Mouse (Mus musculus) heart, embryonic 16.5 days (tissue): ENCODE measurements at regions not wholly inside any gene's neighbourhood (a gene's known extent, or its start where the extent isn't known, plus 50 kb on each side); places are given as distances from the start of the nearest gene placed in this dataset.

Experiments
- ATAC-seq: fragments of 200-750 bp; cut with Nextera tagmentation; replicated peaks from 2 replicates; pipeline ENCODE4 v1.8.0; 2017; ENCODE audit warnings: moderate number of reproducible peaks; ENCODE audit not compliant: insufficient read depth, low FRiP score; ENCODE audit errors: extremely low read depth
- H3K27ac ChIP-seq: fragments of 300-500 bp; sonication (generic); 2 replicates; pipeline ENCODE4 v1.5.1; 2014; ENCODE audit warnings: mild to moderate bottlenecking, low read length, control low read depth, moderate library complexity
- H3K27me3 ChIP-seq: fragments of 300-500 bp; sonication (generic); 2 replicates; pipeline ENCODE4 v1.6.1; 2014; ENCODE audit warnings: low read length, mixed read lengths; ENCODE audit not compliant: control insufficient read depth, insufficient read depth
- H3K36me3 ChIP-seq: fragments of 300-500 bp; sonication (generic); 2 replicates; pipeline ENCODE4 v1.6.1; 2014; ENCODE audit not compliant: control insufficient read depth, insufficient read depth
- H3K4me1 ChIP-seq: fragments of 300-500 bp; sonication (generic); 2 replicates; pipeline ENCODE4 v1.6.1; 2014; ENCODE audit warnings: low read length, mixed read lengths; ENCODE audit not compliant: control insufficient read depth, insufficient read depth
- H3K4me2 ChIP-seq: fragments of 300-500 bp; sonication (generic); 2 replicates; pipeline ENCODE4 v1.6.1; 2014; ENCODE audit warnings: low read depth, mild to moderate bottlenecking, control low read depth, low read length
- H3K4me3 ChIP-seq: fragments of 300-500 bp; sonication (generic); 2 replicates; pipeline ENCODE4 v1.5.1; 2014; ENCODE audit warnings: mild to moderate bottlenecking, control low read depth, low read length
- H3K9ac ChIP-seq: fragments of 300-500 bp; sonication (generic); 2 replicates; pipeline ENCODE4 v1.6.1; 2014; ENCODE audit warnings: low read length, control low read depth
- H3K9me3 ChIP-seq: fragments of 300-500 bp; sonication (generic); replicated peaks from 2 replicates; pipeline ENCODE4 v1.6.1; 2016; ENCODE audit warnings: low read length; ENCODE audit not compliant: control insufficient read depth
- WGBS: fragments of 180-500 bp; shearing (Covaris S2); extraction: QIAGEN DNeasy Blood & Tissue Kit; methylation state at CpG from one replicate; pipeline ENCODE4 v1.1.7; 2014; 5-methylcytosine and 5-hydroxymethylcytosine counted together

DNA sequence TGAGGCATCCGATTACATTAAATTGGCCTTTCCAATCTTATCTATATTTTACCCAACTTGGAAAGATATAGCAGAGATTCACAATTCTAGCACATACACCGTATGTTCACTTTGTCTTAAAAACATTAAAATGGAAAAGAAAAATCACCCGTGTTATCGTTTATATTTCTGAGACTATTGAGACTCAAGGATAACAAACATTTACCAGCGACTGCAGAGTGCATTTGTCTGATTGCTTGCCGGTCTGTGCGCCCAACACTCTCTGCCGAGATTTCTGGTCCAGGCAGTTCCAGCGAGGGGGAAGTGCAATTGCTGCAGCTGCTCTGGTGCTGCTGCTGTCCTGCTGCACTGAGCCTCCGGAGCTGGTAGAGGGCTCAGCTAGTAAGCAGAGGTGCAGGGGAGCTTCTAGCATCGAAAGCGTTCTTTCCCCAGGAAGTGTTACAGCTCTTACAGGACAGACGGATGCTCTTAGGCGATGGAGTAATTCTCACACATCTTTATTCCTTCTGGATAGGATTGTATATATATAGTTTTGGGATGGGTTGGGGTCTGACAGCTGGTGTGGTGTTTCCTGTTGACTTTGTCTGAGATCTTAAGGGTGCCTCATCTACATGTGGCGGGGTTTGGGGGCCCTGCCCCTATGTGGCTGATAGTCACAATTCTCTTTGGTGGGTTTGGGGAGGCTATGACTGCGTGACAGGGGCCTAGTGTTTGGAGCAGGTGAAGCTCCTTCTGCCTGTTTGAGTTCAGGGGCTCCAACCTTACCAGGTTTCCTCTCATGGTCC lies 79.7 kb upstream of the Cwc22 start:
- Histone ChIP-seq H3K27ac (no peak overlapping the region), H3K4me1 (no peaks in the 10 kb centered on the region), H3K4me2 (no peak overlapping the region), H3K4me3 (no peak overlapping the region), H3K27me3 (no peaks in the 10 kb centered on the region), H3K9ac (no peak overlapping the region), H3K36me3 (no peaks in the 10 kb centered on the region), H3K9me3 (no peaks in the 10 kb centered on the region; the same call in 1 of the 2 replicates)
- no peak for ATAC-seq
- WGBS = 54% methylated on average over 16 of the region's 16 CpGs

DNA sequence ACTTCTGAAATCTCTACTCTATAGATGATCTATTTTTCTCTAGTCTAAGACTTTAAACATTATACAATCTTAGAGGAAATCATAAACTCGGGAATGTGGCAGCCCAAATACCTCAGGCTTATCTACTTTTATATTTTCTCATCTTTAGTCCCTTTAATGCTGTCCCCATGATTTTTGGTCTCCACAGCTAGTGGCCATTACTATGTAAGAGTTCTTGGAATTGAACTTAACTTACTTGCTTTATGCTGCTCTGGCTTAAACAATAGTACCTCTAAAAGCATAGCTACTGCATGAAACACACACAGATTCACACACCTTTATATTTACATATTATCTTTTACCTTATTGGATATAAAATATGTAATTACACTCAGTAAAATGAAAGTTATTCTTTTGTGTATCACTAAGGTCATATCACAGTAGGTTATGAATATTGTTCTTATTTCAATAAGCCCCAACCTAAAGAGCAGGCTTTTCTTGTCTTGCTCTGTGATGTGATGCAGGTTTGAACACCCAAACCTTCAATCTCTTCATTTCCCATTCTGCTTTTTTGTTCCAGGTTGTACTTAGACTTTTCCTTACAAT lies 78.9 kb upstream of the Cwc22 start:
- no peaks in the 10 kb centered on the region; the same call in 1 of the 2 replicates for H3K9me3 ChIP-seq
- H3K4me3 ChIP-seq = no peak overlapping the region
- H3K4me1 ChIP-seq = no peaks in the 10 kb centered on the region
- H3K9ac ChIP-seq = no peak overlapping the region
- no peaks in the 10 kb centered on the region for H3K36me3 ChIP-seq
- ATAC-seq = no peak
- no peak overlapping the region for H3K27ac ChIP-seq
- H3K4me2 ChIP-seq = no peak overlapping the region
- WGBS = 73% methylated on average over 1 of the region's 1 CpGs
- no peaks in the 10 kb centered on the region for H3K27me3 ChIP-seq

DNA sequence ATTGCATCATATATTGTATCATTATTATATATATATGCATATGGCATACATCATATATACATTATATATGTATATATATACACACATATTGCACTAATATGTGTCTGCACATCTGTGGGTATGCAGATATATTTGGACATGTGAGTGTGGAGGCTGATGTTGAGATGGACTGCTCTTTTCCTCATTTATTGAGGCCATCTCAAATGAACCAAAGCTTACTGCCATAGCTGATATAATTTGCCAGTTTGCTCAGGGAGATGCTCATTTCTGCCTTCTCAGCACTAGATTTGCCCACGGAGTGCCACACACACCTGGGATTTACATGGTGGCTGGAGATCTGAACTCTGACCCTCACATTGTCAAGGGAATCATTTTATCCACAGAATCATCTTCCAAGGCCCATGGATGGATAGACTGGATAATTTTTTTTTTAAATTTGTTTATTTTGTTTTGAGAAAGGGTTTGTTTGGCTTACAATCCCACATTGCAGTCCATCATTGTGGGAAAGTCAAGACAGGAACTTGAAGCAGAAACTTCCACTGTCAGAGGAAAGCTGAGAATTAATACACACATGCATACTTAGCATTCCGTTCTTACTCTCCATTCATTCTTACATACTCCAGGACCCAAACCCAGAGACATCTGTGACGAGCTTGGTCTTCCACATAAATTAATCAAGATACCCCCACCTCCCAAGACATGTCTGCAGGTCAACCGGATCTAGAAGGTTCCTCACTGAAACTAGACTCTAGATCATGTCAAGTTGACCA lies 77.9 kb upstream of the Cwc22 start:
- H3K4me1 ChIP-seq = no peaks in the 10 kb centered on the region
- H3K9ac ChIP-seq = no peak overlapping the region
- H3K4me2 ChIP-seq = no peak overlapping the region
- H3K9me3 ChIP-seq = no peaks in the 10 kb centered on the region
- 57% methylated on average over 4 of the region's 4 CpGs for WGBS
- no peak for ATAC-seq
- H3K27me3 ChIP-seq = no peaks in the 10 kb centered on the region
- no peak overlapping the region for H3K27ac ChIP-seq
- H3K36me3 ChIP-seq = no peaks in the 10 kb centered on the region
- H3K4me3 ChIP-seq = no peak overlapping the region

DNA sequence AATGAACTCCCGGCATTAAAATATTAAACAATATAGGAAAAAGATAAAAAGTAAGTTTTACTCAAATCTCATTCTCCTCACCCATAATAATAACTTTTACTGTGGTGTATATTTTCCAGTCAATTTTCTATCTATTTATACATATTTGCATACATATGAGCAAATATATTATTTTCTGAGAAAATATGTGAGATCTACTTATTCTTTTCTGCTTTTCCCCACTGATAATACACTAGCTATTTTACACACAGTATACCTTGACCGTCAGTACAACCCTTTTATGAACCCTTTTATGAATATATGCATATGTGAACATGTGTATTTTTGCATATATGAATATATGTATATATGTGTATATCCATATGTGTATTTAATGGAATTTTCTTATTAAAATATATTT lies 77.2 kb upstream of the Cwc22 start:
- Histone ChIP-seq H3K27ac (no peak overlapping the region), H3K9me3 (no peaks in the 10 kb centered on the region), H3K9ac (no peak overlapping the region), H3K27me3 (no peaks in the 10 kb centered on the region), H3K4me3 (no peak overlapping the region), H3K4me2 (no peak overlapping the region), H3K4me1 (no peaks in the 10 kb centered on the region), H3K36me3 (no peaks in the 10 kb centered on the region)
- 73% methylated on average over 2 of the region's 2 CpGs for WGBS
- ATAC-seq = no peak

DNA sequence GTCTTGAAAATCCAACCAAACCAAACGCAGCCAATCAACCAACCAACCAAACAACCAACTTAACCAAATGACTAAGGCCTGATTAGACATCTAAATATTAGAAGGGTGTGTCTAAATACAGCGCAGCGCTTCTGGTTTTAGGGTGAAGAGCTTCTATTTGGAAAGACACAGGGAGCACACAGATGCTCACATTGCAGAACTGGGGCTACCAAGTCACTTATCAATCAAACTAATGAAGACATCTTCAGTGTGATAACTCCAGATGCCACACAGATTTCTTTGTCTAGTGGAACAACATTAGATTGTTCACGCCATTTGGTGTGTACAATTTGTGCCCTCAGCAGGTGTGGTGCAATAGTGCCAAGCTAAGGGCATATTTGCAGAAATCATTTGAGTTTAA lies 76.6 kb upstream of the Cwc22 start:
- no peaks in the 10 kb centered on the region for H3K36me3 ChIP-seq
- no peaks in the 10 kb centered on the region for H3K4me1 ChIP-seq
- no peak overlapping the region for H3K4me3 ChIP-seq
- H3K27me3 ChIP-seq = no peaks in the 10 kb centered on the region
- H3K27ac ChIP-seq = no peak overlapping the region
- no peak overlapping the region for H3K9ac ChIP-seq
- 72% methylated on average over 4 of the region's 4 CpGs for WGBS
- H3K9me3 ChIP-seq = no peaks in the 10 kb centered on the region
- H3K4me2 ChIP-seq = no peak overlapping the region
- ATAC-seq = no peak

DNA sequence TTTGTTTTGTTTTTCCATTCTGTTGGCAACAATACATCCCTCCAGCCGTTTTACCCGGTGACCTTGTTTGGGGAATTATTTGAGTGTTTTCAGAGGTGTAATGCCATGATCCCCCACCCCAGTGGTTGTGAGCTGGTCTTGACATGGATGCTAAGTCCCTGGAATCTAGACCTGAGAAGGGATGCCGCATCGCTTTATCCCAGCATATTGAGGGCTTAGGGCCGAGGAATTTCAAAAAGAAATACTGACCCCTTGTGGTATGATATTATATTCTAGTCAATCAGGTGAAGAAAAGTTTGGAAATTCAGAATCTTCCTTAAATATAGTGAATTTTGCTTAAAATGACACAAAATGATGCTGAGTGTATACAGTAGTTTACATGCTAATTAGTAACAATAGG lies 75.7 kb upstream of the Cwc22 start:
- no peak overlapping the region for H3K4me2 ChIP-seq
- 25% methylated on average over 5 of the region's 5 CpGs for WGBS
- H3K27ac ChIP-seq = no peak overlapping the region
- H3K36me3 ChIP-seq = no peaks in the 10 kb centered on the region
- no peaks in the 10 kb centered on the region for H3K27me3 ChIP-seq
- H3K4me3 ChIP-seq = no peak overlapping the region
- no peaks in the 10 kb centered on the region for H3K9me3 ChIP-seq
- H3K9ac ChIP-seq = no peak overlapping the region
- ATAC-seq = no peak
- H3K4me1 ChIP-seq = no peaks in the 10 kb centered on the region

DNA sequence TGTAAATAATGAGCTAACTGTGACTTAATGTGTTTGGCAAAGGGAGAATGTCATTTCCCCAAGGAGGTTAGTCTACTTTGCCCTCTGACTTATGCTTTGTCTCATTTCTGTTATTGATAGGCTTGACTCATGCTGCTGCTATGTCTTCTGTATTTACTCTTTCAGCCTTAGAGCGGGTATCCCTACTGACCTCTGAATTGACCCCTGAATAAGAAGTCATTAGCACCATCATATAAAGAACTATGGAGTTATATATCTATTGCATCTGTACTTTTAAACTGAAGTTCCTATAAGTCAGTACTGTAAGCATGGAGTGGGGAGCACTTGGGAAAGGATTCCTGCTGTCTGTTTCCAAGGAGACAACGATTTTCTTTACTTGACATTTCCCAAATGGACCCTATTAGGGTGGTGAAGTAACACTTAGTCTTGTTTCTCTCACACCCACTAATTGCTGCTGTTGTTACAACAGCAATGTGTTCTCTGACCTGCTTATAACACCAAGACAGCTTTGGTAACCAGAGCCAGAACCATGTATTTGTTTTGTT lies 75.3 kb upstream of the Cwc22 start:
- H3K9me3 ChIP-seq = no peaks in the 10 kb centered on the region
- no peak overlapping the region for H3K4me3 ChIP-seq
- H3K9ac ChIP-seq = no peak overlapping the region
- no peaks in the 10 kb centered on the region for H3K36me3 ChIP-seq
- WGBS = 62% methylated on average over 2 of the region's 2 CpGs
- no peaks in the 10 kb centered on the region for H3K4me1 ChIP-seq
- H3K27me3 ChIP-seq = no peaks in the 10 kb centered on the region
- H3K27ac ChIP-seq = no peak overlapping the region
- H3K4me2 ChIP-seq = no peak overlapping the region
- no peak for ATAC-seq

DNA sequence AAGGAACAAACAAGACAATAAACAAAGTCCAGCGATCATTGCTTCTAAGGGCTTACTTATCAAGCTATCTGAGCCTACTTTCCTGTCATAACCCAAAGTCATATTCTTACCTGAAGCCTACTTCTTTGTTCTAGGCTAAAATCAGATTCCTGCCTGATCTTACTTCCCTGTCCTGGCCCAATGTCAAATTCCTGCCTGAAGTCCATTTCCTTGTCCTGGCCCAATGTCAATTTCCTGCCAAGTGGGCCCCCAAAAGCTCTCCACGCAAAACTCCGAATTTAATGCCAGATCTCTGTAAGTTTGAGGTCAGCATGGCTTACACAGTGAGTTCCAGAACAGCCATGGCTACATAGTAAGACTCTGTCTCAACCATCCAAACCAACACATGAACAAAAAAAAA lies 74.3 kb upstream of the Cwc22 start:
- no peak overlapping the region for H3K4me2 ChIP-seq
- ATAC-seq = no peak
- WGBS = 80% methylated on average over 3 of the region's 3 CpGs
- H3K27ac ChIP-seq = no peak overlapping the region
- H3K4me3 ChIP-seq = no peak overlapping the region
- no peaks in the 10 kb centered on the region for H3K27me3 ChIP-seq
- H3K36me3 ChIP-seq = no peaks in the 10 kb centered on the region
- H3K4me1 ChIP-seq = no peaks in the 10 kb centered on the region
- H3K9ac ChIP-seq = no peak overlapping the region
- no peaks in the 10 kb centered on the region for H3K9me3 ChIP-seq

DNA sequence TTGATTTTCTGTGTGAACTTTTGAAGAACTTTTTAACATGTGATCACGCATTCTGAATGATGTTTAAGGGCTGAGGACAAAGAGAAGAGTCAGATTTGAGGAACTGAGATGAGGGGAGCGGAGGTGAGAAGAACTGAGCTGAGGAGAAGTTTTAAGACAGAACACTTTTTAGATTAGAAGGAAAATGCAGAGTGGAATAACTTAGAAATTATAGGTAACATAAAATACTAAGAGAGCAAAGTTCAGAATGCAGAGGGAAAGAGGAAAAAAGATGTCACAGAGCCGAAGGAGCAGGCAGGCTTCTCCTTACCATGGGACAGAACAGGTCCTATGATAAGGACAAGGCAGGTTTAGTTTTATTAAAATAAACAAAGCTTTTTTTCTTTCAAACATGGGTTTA lies 73.7 kb upstream of the Cwc22 start:
- no peak for ATAC-seq
- Histone ChIP-seq H3K36me3 (no peaks in the 10 kb centered on the region), H3K27me3 (no peaks in the 10 kb centered on the region), H3K4me1 (no peaks in the 10 kb centered on the region), H3K9ac (no peak overlapping the region), H3K27ac (no peak overlapping the region), H3K4me3 (no peak overlapping the region), H3K4me2 (no peak overlapping the region), H3K9me3 (no peaks in the 10 kb centered on the region)
- WGBS = 81% methylated on average over 3 of the region's 3 CpGs
